8 mouse cellular contexts compared by ENCODE assay signal in genomic region chr9:102544773-102545366, GRCm38 (mm10). TPM values are rescaled to one million over a fixed set of nuclear protein-coding genes. Genes with fewer than 3 reads are reported as not detected.
DNase-seq lines count a peak whose midpoint lies in the region; ATAC-seq and TF ChIP-seq lines count a peak whose summit lies in the region.

No protein-coding gene starts in this region.

- 3% methylated on average over 26 of the region's 26 CpGs for WGBS in heart, adult 2 months
- 2% methylated on average over 26 of the region's 26 CpGs for WGBS in kidney, adult 2 months
- WGBS in limb, embryonic 11.5 days: 1% methylated on average over 26 of the region's 26 CpGs
- under 1% methylated on average over 26 of the region's 26 CpGs for WGBS in midbrain, embryonic 15.5 days

- ATAC-seq in limb, embryonic 11.5 days (ENCODE audit: insufficient number of reproducible peaks, low FRiP score, low TSS enrichment, low read depth): peak; percentile 72; the same call in 1 of the 2 replicates
- peak; percentile 72 for ATAC-seq in midbrain, embryonic 15.5 days (replicated peaks)

- TF ChIP-seq CTCF in heart, adult 2 months (IDR thresholded peaks at IDR 0.05): peak; percentile 99
- TF ChIP-seq CTCF in kidney, adult 2 months (conservative IDR thresholded peaks at IDR 0.05; ENCODE audit: insufficient read depth, insufficient read length, low read depth, low read length): peak; percentile 82

- H3K27ac ChIP-seq in heart, adult 2 months: no peak overlapping the region
- no peak overlapping the region for H3K27ac ChIP-seq in kidney, adult 2 months (ENCODE audit: insufficient read depth, low read depth, low read length)
- H3K27ac ChIP-seq in limb, embryonic 11.5 days (replicated peaks; ENCODE audit: low read depth, low read length): no peak overlapping the region
- peak overlapping the region; percentile 95 for H3K27ac ChIP-seq in midbrain, embryonic 15.5 days

- H3K27me3 ChIP-seq in heart, adult 2 months (ENCODE audit: control insufficient read depth, insufficient read depth, low read length): no peaks in the 10 kb centered on the region
- H3K27me3 ChIP-seq in kidney, adult 2 months (replicated peaks; ENCODE audit: control insufficient read depth, insufficient read depth, low read length): no peaks in the 10 kb centered on the region
- H3K27me3 ChIP-seq in limb, embryonic 11.5 days (ENCODE audit: control insufficient read depth, insufficient read depth, low read length): peaks cover 18% of the 10 kb centered on the region; the same call in 1 of the 2 replicates
- H3K27me3 ChIP-seq in midbrain, embryonic 15.5 days (replicated peaks): no peaks in the 10 kb centered on the region

- no peak overlapping the region for H3K4me3 ChIP-seq in heart, adult 2 months
- H3K4me3 ChIP-seq in kidney, adult 2 months (ENCODE audit: insufficient read depth, low read depth, low read length): no peak overlapping the region
- peak overlapping the region; percentile 25 for H3K4me3 ChIP-seq in limb, embryonic 11.5 days (ENCODE audit: low read depth, low read length)
- peak overlapping the region; percentile 28 for H3K4me3 ChIP-seq in midbrain, embryonic 15.5 days

- peaks cover 1% of the 10 kb centered on the region; the same call in 1 of the 2 replicates for H3K4me1 ChIP-seq in heart, adult 2 months (ENCODE audit: control insufficient read depth, insufficient read depth, low read length)
- H3K4me1 ChIP-seq in kidney, adult 2 months (ENCODE audit: control insufficient read depth, insufficient read depth, low read length): no peaks in the 10 kb centered on the region; the same call in 1 of the 2 replicates
- peaks cover 7% of the 10 kb centered on the region for H3K4me1 ChIP-seq in limb, embryonic 11.5 days (ENCODE audit: control insufficient read depth, insufficient read depth, low read length)
- peaks cover 48% of the 10 kb centered on the region for H3K4me1 ChIP-seq in midbrain, embryonic 15.5 days

- peak; percentile 77 for DNase-seq in gastrocnemius, adult 18-20 months (ENCODE audit: low spot score)
- DNase-seq in gastrocnemius, adult 8-10 months (ENCODE audit: low spot score in 2 of 2): no peak
- peak; percentile 90 for DNase-seq in embryo, embryonic 9.5 days (ENCODE audit: extremely low spot score)
- peak; percentile 76 to 88 for DNase-seq in heart, adult 2 months
- peak; percentile 67 for DNase-seq in kidney, adult 2 months
- DNase-seq in limb, embryonic 11.5 days (ENCODE audit: low spot score): peak; percentile 98
- DNase-seq in spleen, postnatal 10 days (ENCODE audit: low spot score in 2 of 2): peak; percentile 68 to 83

- no peaks in the 10 kb centered on the region for H3K79me2 ChIP-seq in heart, adult 2 months (replicated peaks; ENCODE audit: control insufficient read depth, insufficient read depth, low read length)

- no peaks in the 10 kb centered on the region for H3K36me3 ChIP-seq in heart, adult 2 months (ENCODE audit: control insufficient read depth, insufficient read depth, low read length)
- no peaks in the 10 kb centered on the region for H3K36me3 ChIP-seq in kidney, adult 2 months (ENCODE audit: control insufficient read depth, insufficient read depth, low read length)
- H3K36me3 ChIP-seq in limb, embryonic 11.5 days (ENCODE audit: control insufficient read depth, insufficient read depth, low read length): no peaks in the 10 kb centered on the region
- H3K36me3 ChIP-seq in midbrain, embryonic 15.5 days (replicated peaks): no peaks in the 10 kb centered on the region

- no peak overlapping the region for H3K9ac ChIP-seq in heart, adult 2 months (ENCODE audit: low read depth, low read length)
- H3K9ac ChIP-seq in limb, embryonic 11.5 days (ENCODE audit: low read length): 0 out of 2 replicates have a peak overlapping the region, but pooled peaks have one; percentile 39
- peak overlapping the region; percentile 46 for H3K9ac ChIP-seq in midbrain, embryonic 15.5 days

- TF ChIP-seq EP300 in heart, adult 2 months (IDR thresholded peaks at IDR 0.05; ENCODE audit: insufficient read depth, low read depth, low read length): 0 out of 2 replicates have a peak, but pooled peaks have one; percentile 21

- peak overlapping the region; percentile 55 for H3K4me2 ChIP-seq in limb, embryonic 11.5 days (ENCODE audit: low read depth, severe bottlenecking)
- H3K4me2 ChIP-seq in midbrain, embryonic 15.5 days: peak overlapping the region; percentile 58

- TF ChIP-seq POLR2A in heart, adult 2 months (IDR thresholded peaks at IDR 0.05; ENCODE audit: insufficient read depth, low read depth, low read length): no peak
- no peak for TF ChIP-seq POLR2A in kidney, adult 2 months (IDR thresholded peaks at IDR 0.05; ENCODE audit: low read depth, low read length)

- intact Hi-C loops in heart, adult 2 months (cut with DNase I): loop anchor here (1.0 to 10.0 kb wide), 5 partner anchors 53 to 1230 kb away; no protein-coding TSS in a partner anchor

- no peaks in the 10 kb centered on the region for H3K9me3 ChIP-seq in limb, embryonic 11.5 days (ENCODE audit: control insufficient read depth, low read length)
- H3K9me3 ChIP-seq in midbrain, embryonic 15.5 days: no peaks in the 10 kb centered on the region

RNA-seq across cellular contexts. Expression of gene Ky, which starts 39.3 kb away (rescaled TPM):
- total RNA-seq in gastrocnemius, adult 18-20 months (2021): 10 to 100 TPM; 71.6 to 73.7 TPM
- total RNA-seq in gastrocnemius, adult 8-10 months (2022): 100 to 1,000 TPM in 3 of 4 experiments, 10 to 100 TPM in 1; 68.4 to 165 (median 129) TPM
- 10 to 100 TPM; 11.4 to 12.1 TPM for total RNA-seq in heart, adult 2 months (2021)
- polyA plus RNA-seq in heart, adult 2 months (2012; rRNA removed): 8.2 and 15.7 TPM in 2 replicates
- 0.31 and 0.45 TPM in 2 replicates for polyA plus RNA-seq in kidney, adult 2 months (2012; rRNA removed)
- polyA plus RNA-seq in limb, embryonic 11.5 days (2014; fragmentation: Nextera tagmentation; extraction: Ambion mirVana): 0.16 and 0.23 TPM in 2 replicates
- polyA plus RNA-seq in midbrain, embryonic 15.5 days (2015; fragmentation: Nextera tagmentation; extraction: Ambion mirVana): 0.52 and 0.80 TPM in 2 replicates

Comparison
In these comparisons a context has a peak if more than half of its experiments do, and no peak if none do; other contexts are left out.
1. DNase-seq: peak in gastrocnemius, adult 18-20 months (single experiment), embryo, embryonic 9.5 days (single experiment), heart, adult 2 months (2 of 2), kidney, adult 2 months (single experiment), limb, embryonic 11.5 days (single experiment) and spleen, postnatal 10 days (2 of 2); none in gastrocnemius, adult 8-10 months (0 of 2).
2. H3K4me3 ChIP-seq: peak in limb, embryonic 11.5 days (single experiment) and midbrain, embryonic 15.5 days (single experiment); none in heart, adult 2 months (single experiment) and kidney, adult 2 months (single experiment).